Mouse (Mus musculus): ENCODE results near the gene Kbtbd12. TPM values are rescaled to one million over a fixed set of nuclear protein-coding genes. Genes with fewer than 3 reads are reported as not detected.

The Kbtbd12 gene
- polyA plus RNA-seq, 1 experiment from 2014 or later = not detected

GRCm38 (mm10) chr6:88502030-88502970, 135.4 kb downstream of the Kbtbd12 start:
- H3K9ac ChIP-seq = no peak overlapping the region
- no peaks in the 10 kb centered on the region for H3K27me3 ChIP-seq (ENCODE audit: insufficient read depth, low read length)
- no peak for TF ChIP-seq CTCF (IDR thresholded peaks at IDR 0.05; ENCODE audit: low read depth)

GRCm38 (mm10) chr6:88500405-88500767, 137.4 kb downstream of the Kbtbd12 start:
- ATAC-seq (ENCODE audit: insufficient read depth) = 0 out of 2 replicates have a peak, but pooled peaks have one; percentile 1
- Histone ChIP-seq H3K9me3 (ENCODE audit: low read depth, low read length) (no peaks in the 10 kb centered on the region), H3K27ac (ENCODE audit: low read depth) (no peak overlapping the region), H3K4me2 (peak overlapping the region; percentile 94), H3K9ac (peak overlapping the region; percentile 56), H3K4me3 (ENCODE audit: low read depth, low read length) (peak overlapping the region; percentile 50), H3K36me3 (ENCODE audit: insufficient read depth) (peaks cover 63% of the 10 kb centered on the region), H3K27me3 (ENCODE audit: insufficient read depth, low read length) (no peaks in the 10 kb centered on the region), H3K4me1 (ENCODE audit: insufficient read depth) (0 out of 2 replicates have a peak, but pooled peaks cover 4% of the 10 kb centered on the region)
- no peak for DNase-seq
- 9% methylated on average over 3 of the region's 3 CpGs for WGBS
- TF ChIP-seq CTCF (IDR thresholded peaks at IDR 0.05; ENCODE audit: low read depth) = no peak

More at GRCm38 (mm10) chr6:88502030-88502970, 135.4 kb downstream of the Kbtbd12 start:
- Histone ChIP-seq H3K4me3 (ENCODE audit: low read depth, low read length) (no peak overlapping the region), H3K9me3 (ENCODE audit: low read depth, low read length) (no peaks in the 10 kb centered on the region), H3K36me3 (ENCODE audit: insufficient read depth) (peaks cover 67% of the 10 kb centered on the region), H3K4me2 (no peak overlapping the region), H3K4me1 (ENCODE audit: insufficient read depth) (0 out of 2 replicates have a peak, but pooled peaks cover 4% of the 10 kb centered on the region), H3K27ac (ENCODE audit: low read depth) (no peak overlapping the region)
- WGBS = 57% methylated on average over 13 of the region's 13 CpGs
- ATAC-seq (ENCODE audit: insufficient read depth) (no peak), DNase-seq (no peak)

GRCm38 (mm10) chr6:88499481-88500404, 138.0 kb downstream of the Kbtbd12 start:
- Histone ChIP-seq H3K36me3 (ENCODE audit: insufficient read depth) (peaks cover 56% of the 10 kb centered on the region), H3K9me3 (ENCODE audit: low read depth, low read length) (no peaks in the 10 kb centered on the region), H3K9ac (peak overlapping the region; percentile 56), H3K4me3 (ENCODE audit: low read depth, low read length) (peak overlapping the region; percentile 50), H3K27ac (ENCODE audit: low read depth) (no peak overlapping the region), H3K4me1 (ENCODE audit: insufficient read depth) (0 out of 2 replicates have a peak, but pooled peaks cover 4% of the 10 kb centered on the region), H3K4me2 (peak overlapping the region; percentile 94), H3K27me3 (ENCODE audit: insufficient read depth, low read length) (no peaks in the 10 kb centered on the region)
- 2% methylated on average over 76 of the region's 76 CpGs for WGBS
- DNase-seq = peak; percentile 80
- ATAC-seq (ENCODE audit: insufficient read depth) = peak; percentile 50
- peak; percentile 82 for TF ChIP-seq CTCF (IDR thresholded peaks at IDR 0.05; ENCODE audit: low read depth)

Other genes starting within 250 kb of the Kbtbd12 start
- 44.6 and 48.2 TPM in 2 replicates for gene Eefsec, start 191.4 kb downstream of the Kbtbd12 start, polyA plus RNA-seq (2014; fragmentation: Nextera tagmentation; extraction: Ambion mirVana)
- gene Ruvbl1, start 172.5 kb downstream of the Kbtbd12 start, polyA plus RNA-seq (2014; fragmentation: Nextera tagmentation; extraction: Ambion mirVana) = 153 and 163 TPM in 2 replicates
- gene Sec61a1, start 119.0 kb downstream of the Kbtbd12 start, polyA plus RNA-seq (2014; fragmentation: Nextera tagmentation; extraction: Ambion mirVana) = 241 and 249 TPM in 2 replicates
- gene Mgll, start 86.5 kb upstream of the Kbtbd12 start, polyA plus RNA-seq (2014; fragmentation: Nextera tagmentation; extraction: Ambion mirVana) = 71.5 and 72.4 TPM in 2 replicates
- 29.5 and 34.7 TPM in 2 replicates for gene Abtb1, start 204.0 kb upstream of the Kbtbd12 start, polyA plus RNA-seq (2014; fragmentation: Nextera tagmentation; extraction: Ambion mirVana)
- 52.0 and 56.7 TPM in 2 replicates for gene Podxl2, start 237.1 kb upstream of the Kbtbd12 start, polyA plus RNA-seq (2014; fragmentation: Nextera tagmentation; extraction: Ambion mirVana)

All from lung, embryonic 14.5 days (tissue).